Mouse (Mus musculus): ENCODE results near the gene Eipr1. TPM values are rescaled to one million over a fixed set of nuclear protein-coding genes. Genes with fewer than 3 reads are reported as not detected.

Eipr1 gene
- polyA plus RNA-seq, 1 experiment: 28.5 TPM

GRCm38 (mm10) chr12:28891523-28891922, 139.9 kb downstream of the Eipr1 start:
- Histone ChIP-seq H3K36me3 (ENCODE audit: control insufficient read depth, insufficient read depth, low read length) (no peaks in the 10 kb centered on the region), H3K4me3 (ENCODE audit: extremely low read depth, insufficient read depth, insufficient read length) (no peak overlapping the region), H3K27me3 (ENCODE audit: control insufficient read depth, insufficient read depth, low read length) (no peaks in the 10 kb centered on the region), H3K4me1 (ENCODE audit: control insufficient read depth, insufficient read depth, insufficient read length) (no peaks in the 10 kb centered on the region), H3K27ac (ENCODE audit: insufficient read depth, low read length) (no peak overlapping the region)
- no peak for DNase-seq (ENCODE audit: low read depth in 1 of 2, low spot score in 2 of 2)
- no peak for TF ChIP-seq POLR2A (IDR thresholded peaks at IDR 0.05; ENCODE audit: low read depth, low read length)
- no peak for TF ChIP-seq CTCF (IDR thresholded peaks at IDR 0.05; ENCODE audit: extremely low read depth, insufficient read depth, insufficient read length, insufficient replicate concordance)
- 80% methylated on average over 5 of the region's 5 CpGs for WGBS

- DNase-seq (ENCODE audit: low read depth in 1 of 2, low spot score in 2 of 2): no peak
- H3K4me1 ChIP-seq (ENCODE audit: control insufficient read depth, insufficient read depth, insufficient read length): no peaks in the 10 kb centered on the region
- TF ChIP-seq CTCF (IDR thresholded peaks at IDR 0.05; ENCODE audit: extremely low read depth, insufficient read depth, insufficient read length, insufficient replicate concordance) (no peak), POLR2A (IDR thresholded peaks at IDR 0.05; ENCODE audit: low read depth, low read length) (no peak)
- H3K36me3 ChIP-seq (ENCODE audit: control insufficient read depth, insufficient read depth, low read length): no peaks in the 10 kb centered on the region
- H3K27ac ChIP-seq (ENCODE audit: insufficient read depth, low read length): no peak overlapping the region
- no peaks in the 10 kb centered on the region for H3K27me3 ChIP-seq (ENCODE audit: control insufficient read depth, insufficient read depth, low read length)
- no peak overlapping the region for H3K4me3 ChIP-seq (ENCODE audit: extremely low read depth, insufficient read depth, insufficient read length)
- 84% methylated on average over 3 of the region's 3 CpGs for WGBS
These were observed 145.0 kb downstream of the Eipr1 start for GRCm38 (mm10) chr12:28896577-28896976.

GRCm38 (mm10) chr12:28898307-28898706, 146.7 kb downstream of the Eipr1 start:
- H3K27ac ChIP-seq (ENCODE audit: insufficient read depth, low read length): no peak overlapping the region
- no peaks in the 10 kb centered on the region for H3K36me3 ChIP-seq (ENCODE audit: control insufficient read depth, insufficient read depth, low read length)
- H3K27me3 ChIP-seq (ENCODE audit: control insufficient read depth, insufficient read depth, low read length): no peaks in the 10 kb centered on the region
- TF ChIP-seq POLR2A (IDR thresholded peaks at IDR 0.05; ENCODE audit: low read depth, low read length) (no peak), CTCF (IDR thresholded peaks at IDR 0.05; ENCODE audit: extremely low read depth, insufficient read depth, insufficient read length, insufficient replicate concordance) (no peak)
- no peaks in the 10 kb centered on the region for H3K4me1 ChIP-seq (ENCODE audit: control insufficient read depth, insufficient read depth, insufficient read length)
- no peak overlapping the region for H3K4me3 ChIP-seq (ENCODE audit: extremely low read depth, insufficient read depth, insufficient read length)
- no peak for DNase-seq (ENCODE audit: low read depth in 1 of 2, low spot score in 2 of 2)
- WGBS: 94% methylated on average over 6 of the region's 6 CpGs

- no peak for DNase-seq (ENCODE audit: low read depth in 1 of 2, low spot score in 2 of 2)
- TF ChIP-seq CTCF (IDR thresholded peaks at IDR 0.05; ENCODE audit: extremely low read depth, insufficient read depth, insufficient read length, insufficient replicate concordance) (no peak), POLR2A (IDR thresholded peaks at IDR 0.05; ENCODE audit: low read depth, low read length) (no peak)
- Histone ChIP-seq H3K4me3 (ENCODE audit: extremely low read depth, insufficient read depth, insufficient read length) (no peak overlapping the region), H3K27me3 (ENCODE audit: control insufficient read depth, insufficient read depth, low read length) (no peaks in the 10 kb centered on the region), H3K36me3 (ENCODE audit: control insufficient read depth, insufficient read depth, low read length) (no peaks in the 10 kb centered on the region), H3K4me1 (ENCODE audit: control insufficient read depth, insufficient read depth, insufficient read length) (no peaks in the 10 kb centered on the region), H3K27ac (ENCODE audit: insufficient read depth, low read length) (no peak overlapping the region)
- 55% methylated on average over 4 of the region's 4 CpGs for WGBS
These were observed 148.1 kb downstream of the Eipr1 start for GRCm38 (mm10) chr12:28899696-28900095.

DNA sequence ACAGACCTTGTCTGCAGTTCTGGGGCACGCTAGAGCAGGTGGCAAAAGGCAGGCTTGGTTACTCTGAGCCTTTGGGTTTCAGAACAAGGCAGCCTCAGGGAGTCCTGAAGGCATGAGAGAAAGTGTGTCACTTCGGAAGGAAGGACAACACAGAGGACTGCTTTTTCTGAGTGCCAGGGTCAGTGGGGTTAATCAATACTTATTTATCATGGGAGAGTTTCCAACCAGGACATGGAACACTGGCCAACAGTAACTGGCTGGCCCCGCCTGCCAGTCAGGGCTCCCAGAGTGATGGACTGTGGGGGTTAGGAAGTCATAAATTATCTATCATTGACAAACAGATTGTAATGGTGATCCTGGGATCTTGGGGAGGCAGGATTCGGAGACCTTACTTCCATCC, 148.7 kb downstream of the Eipr1 start:
- Histone ChIP-seq H3K4me1 (ENCODE audit: control insufficient read depth, insufficient read depth, insufficient read length) (no peaks in the 10 kb centered on the region), H3K4me3 (ENCODE audit: extremely low read depth, insufficient read depth, insufficient read length) (no peak overlapping the region), H3K36me3 (ENCODE audit: control insufficient read depth, insufficient read depth, low read length) (no peaks in the 10 kb centered on the region), H3K27me3 (ENCODE audit: control insufficient read depth, insufficient read depth, low read length) (no peaks in the 10 kb centered on the region), H3K27ac (ENCODE audit: insufficient read depth, low read length) (no peak overlapping the region)
- no peak for DNase-seq (ENCODE audit: low read depth in 1 of 2, low spot score in 2 of 2)
- 87% methylated on average over 4 of the region's 4 CpGs for WGBS
- TF ChIP-seq POLR2A (IDR thresholded peaks at IDR 0.05; ENCODE audit: low read depth, low read length) (no peak), CTCF (IDR thresholded peaks at IDR 0.05; ENCODE audit: extremely low read depth, insufficient read depth, insufficient read length, insufficient replicate concordance) (no peak)

- DNase-seq (ENCODE audit: low read depth in 1 of 2, low spot score in 2 of 2): no peak
- H3K27ac ChIP-seq (ENCODE audit: insufficient read depth, low read length): no peak overlapping the region
- H3K4me3 ChIP-seq (ENCODE audit: extremely low read depth, insufficient read depth, insufficient read length): no peak overlapping the region
- 84% methylated on average over 3 of the region's 3 CpGs for WGBS
- H3K36me3 ChIP-seq (ENCODE audit: control insufficient read depth, insufficient read depth, low read length): no peaks in the 10 kb centered on the region
- H3K4me1 ChIP-seq (ENCODE audit: control insufficient read depth, insufficient read depth, insufficient read length): no peaks in the 10 kb centered on the region
- TF ChIP-seq CTCF (IDR thresholded peaks at IDR 0.05; ENCODE audit: extremely low read depth, insufficient read depth, insufficient read length, insufficient replicate concordance) (no peak), POLR2A (IDR thresholded peaks at IDR 0.05; ENCODE audit: low read depth, low read length) (no peak)
- H3K27me3 ChIP-seq (ENCODE audit: control insufficient read depth, insufficient read depth, low read length): no peaks in the 10 kb centered on the region
These were observed 150.5 kb downstream of the Eipr1 start for GRCm38 (mm10) chr12:28902132-28902531.

- DNase-seq (ENCODE audit: low read depth in 1 of 2, low spot score in 2 of 2): no peak
- 82% methylated on average over 4 of the region's 4 CpGs for WGBS
- TF ChIP-seq CTCF (IDR thresholded peaks at IDR 0.05; ENCODE audit: extremely low read depth, insufficient read depth, insufficient read length, insufficient replicate concordance) (no peak), POLR2A (IDR thresholded peaks at IDR 0.05; ENCODE audit: low read depth, low read length) (no peak)
- no peak overlapping the region for H3K27ac ChIP-seq (ENCODE audit: insufficient read depth, low read length)
- H3K36me3 ChIP-seq (ENCODE audit: control insufficient read depth, insufficient read depth, low read length): no peaks in the 10 kb centered on the region
- no peaks in the 10 kb centered on the region for H3K27me3 ChIP-seq (ENCODE audit: control insufficient read depth, insufficient read depth, low read length)
- no peaks in the 10 kb centered on the region for H3K4me1 ChIP-seq (ENCODE audit: control insufficient read depth, insufficient read depth, insufficient read length)
- H3K4me3 ChIP-seq (ENCODE audit: extremely low read depth, insufficient read depth, insufficient read length): no peak overlapping the region
These were observed 151.5 kb downstream of the Eipr1 start for GRCm38 (mm10) chr12:28903082-28903481.
